Mouse (Mus musculus): ENCODE data around the gene Mrps17. TPM values are rescaled to one million over a fixed set of nuclear protein-coding genes. Genes with fewer than 3 reads are reported as not detected.

Mrps17 gene
- polyA plus RNA-seq, 1 experiment from 2014 or later: 176 TPM

GRCm38 (mm10) chr5:129759929-129760480 is 44.7 kb downstream of the Mrps17 start:
- Histone ChIP-seq H3K27me3 (ENCODE audit: insufficient read depth, poor library complexity, severe bottlenecking) (no peaks in the 10 kb centered on the region), H3K36me3 (peaks cover 38% of the 10 kb centered on the region), H3K9me3 (no peaks in the 10 kb centered on the region), H3K27ac (no peak overlapping the region), H3K4me1 (no peaks in the 10 kb centered on the region), H3K4me3 (no peak overlapping the region)
- 80% methylated on average over 13 of the region's 13 CpGs for WGBS
- DNase-seq (ENCODE audit: low spot score): no peak

GRCm38 (mm10) chr5:129761865-129762540 is 46.7 kb downstream of the Mrps17 start:
- Histone ChIP-seq H3K36me3 (peaks cover 36% of the 10 kb centered on the region), H3K27ac (no peak overlapping the region), H3K9me3 (no peaks in the 10 kb centered on the region), H3K4me1 (no peaks in the 10 kb centered on the region), H3K4me3 (no peak overlapping the region), H3K27me3 (ENCODE audit: insufficient read depth, poor library complexity, severe bottlenecking) (no peaks in the 10 kb centered on the region)
- no peak for DNase-seq (ENCODE audit: low spot score)
- 75% methylated on average over 18 of the region's 18 CpGs for WGBS

- peaks cover 14% of the 10 kb centered on the region for H3K4me1 ChIP-seq
- no peaks in the 10 kb centered on the region for H3K9me3 ChIP-seq
- 65% methylated on average over 23 of the region's 23 CpGs for WGBS
- H3K27me3 ChIP-seq (ENCODE audit: insufficient read depth, poor library complexity, severe bottlenecking): no peaks in the 10 kb centered on the region
- DNase-seq (ENCODE audit: low spot score): no peak
- 0 out of 2 replicates have a peak overlapping the region, but pooled peaks have one; percentile 16 for H3K4me3 ChIP-seq
- peak overlapping the region; percentile 43; the same call in 1 of the 2 replicates for H3K27ac ChIP-seq
- H3K36me3 ChIP-seq: peaks cover 18% of the 10 kb centered on the region; the same call in 1 of the 2 replicates
These were observed 55.4 kb downstream of the Mrps17 start for GRCm38 (mm10) chr5:129770443-129771355.

Other genes with a start within 250 kb of the Mrps17 start
- 27.7 and 40.3 TPM in 2 replicates for gene Sfswap, start 214.3 kb upstream of the Mrps17 start, polyA plus RNA-seq (2016; fragmentation: Nextera tagmentation; extraction: Ambion mirVana)
- 0.71 and 1.3 TPM in 2 replicates for gene Mmp17, start 131.3 kb upstream of the Mrps17 start, polyA plus RNA-seq (2016; fragmentation: Nextera tagmentation; extraction: Ambion mirVana)
- 5.0 and 5.2 TPM in 2 replicates for gene Zfp11, start 45.4 kb upstream of the Mrps17 start, polyA plus RNA-seq (2016; fragmentation: Nextera tagmentation; extraction: Ambion mirVana)
- gene Sept14, start 7.0 kb upstream of the Mrps17 start, polyA plus RNA-seq (2016; fragmentation: Nextera tagmentation; extraction: Ambion mirVana): not detected in 2 replicates
- 140 and 220 TPM in 2 replicates for gene Nipsnap2, start 9.6 kb downstream of the Mrps17 start, polyA plus RNA-seq (2016; fragmentation: Nextera tagmentation; extraction: Ambion mirVana)
- gene Psph, start 72.0 kb downstream of the Mrps17 start, polyA plus RNA-seq (2016; fragmentation: Nextera tagmentation; extraction: Ambion mirVana): 36.3 and 55.4 TPM in 2 replicates
- 38.9 and 47.7 TPM in 2 replicates for gene Sumf2, start 131.5 kb downstream of the Mrps17 start, polyA plus RNA-seq (2016; fragmentation: Nextera tagmentation; extraction: Ambion mirVana)
- gene Chchd2, start 172.0 kb downstream of the Mrps17 start, polyA plus RNA-seq (2016; fragmentation: Nextera tagmentation; extraction: Ambion mirVana): 962 and 1,044 TPM in 2 replicates
- 4.2 and 5.4 TPM in 2 replicates for gene Zbed5, start 180.2 kb downstream of the Mrps17 start, polyA plus RNA-seq (2016; fragmentation: Nextera tagmentation; extraction: Ambion mirVana)
- 0.48 and 0.53 TPM in 2 replicates for gene Phkg1, start 183.1 kb downstream of the Mrps17 start, polyA plus RNA-seq (2016; fragmentation: Nextera tagmentation; extraction: Ambion mirVana)
- gene Nupr1l, start 193.0 kb downstream of the Mrps17 start, polyA plus RNA-seq (2016; fragmentation: Nextera tagmentation; extraction: Ambion mirVana): 1.8 and 2.4 TPM in 2 replicates
- gene Vkorc1l1, start 226.5 kb downstream of the Mrps17 start, polyA plus RNA-seq (2016; fragmentation: Nextera tagmentation; extraction: Ambion mirVana): 18.3 and 25.8 TPM in 2 replicates